21 mouse cellular contexts compared by ENCODE assay signal in the genomic region with DNA sequence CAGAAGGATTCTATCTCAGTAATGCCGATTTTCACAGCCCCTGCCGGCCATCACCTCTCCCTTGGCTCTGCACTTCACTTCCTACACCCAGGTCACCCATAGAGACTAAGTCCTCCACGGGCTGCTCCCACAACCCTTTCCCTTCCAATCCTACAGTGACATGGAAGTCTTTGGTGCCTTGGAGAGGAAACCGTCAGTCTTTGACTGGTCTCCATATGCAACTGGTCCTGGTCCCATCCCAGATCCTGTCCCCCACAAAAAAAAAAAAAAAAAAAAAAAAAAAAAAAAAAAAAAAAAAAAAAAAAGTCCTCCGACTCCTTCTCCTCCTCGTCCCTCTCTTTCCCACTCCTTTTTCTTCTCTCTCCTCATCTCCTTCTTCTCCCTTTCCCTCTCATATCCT.
A peak's percentile ranks its signal among the peaks of the same experiment; 100 is the strongest.
DNase-seq lines count a peak whose midpoint lies in the region; ATAC-seq and TF ChIP-seq lines count a peak whose summit lies in the region.
"Had no signal": no experiment of that assay in that cellular context is flagged by ENCODE, and none has a peak within 500 bp of the region (broad histone marks: within the 10 kb centered on the region; RNA-seq: fewer than 3 reads in every experiment).

No protein-coding gene starts in this region.

- no peaks in the 10 kb centered on the region for H3K79me2 ChIP-seq in CH12.LX (replicated peaks; ENCODE audit: control insufficient read depth, extremely low read depth, insufficient read depth, poor library complexity, severe bottlenecking)

- TF ChIP-seq EP300 in CH12.LX (IDR thresholded peaks at IDR 0.05; ENCODE audit: low read length) = no peak

- no peak for ATAC-seq in heart, embryonic 12.5 days (ENCODE audit: insufficient number of reproducible peaks, low FRiP score)
- ATAC-seq in megakaryocyte, adult 5-6 weeks (ENCODE audit: poor library complexity, severe bottlenecking) = no peak
- ATAC-seq: activated CD4-positive, CD25-positive, alpha-beta regulatory T cell, adult 4 months; CD4-positive, CD25-positive, alpha-beta regulatory T cell, adult 4 months had no signal

- no peak overlapping the region for H3K9ac ChIP-seq in heart, embryonic 12.5 days
- H3K9ac ChIP-seq in CH12.LX (ENCODE audit: insufficient read depth, low read depth) (no peak overlapping the region), ES-E14 (ENCODE audit: insufficient read depth, low read depth, low read length, poor library complexity, severe bottlenecking) (no peak overlapping the region)

- no peaks in the 10 kb centered on the region for H3K9me3 ChIP-seq in heart, embryonic 12.5 days (replicated peaks)
- H3K9me3 ChIP-seq in CH12.LX (replicated peaks; ENCODE audit: low read length) = no peaks in the 10 kb centered on the region
- no peaks in the 10 kb centered on the region for H3K9me3 ChIP-seq in ES-E14 (ENCODE audit: control insufficient read depth, insufficient read depth, low read depth, low read length)
- H3K9me3 ChIP-seq: G1E had no signal

- no peaks in the 10 kb centered on the region for H3K27me3 ChIP-seq in heart, embryonic 12.5 days (replicated peaks)
- H3K27me3 ChIP-seq in CH12.LX (replicated peaks) = no peaks in the 10 kb centered on the region
- H3K27me3 ChIP-seq: Patski had no signal

- dilution Hi-C loops in CH12.LX (cut with MboI; ENCODE audit: extremely low pct_ligation_motif_present, extremely low pct_unique_long_range_greater_than_20kb, low sequenced_read_pairs) = no loop called here

- in situ Hi-C loops in CH12.LX (cut with MboI; ENCODE audit: low pct_ligation_motif_present, low pct_unique_long_range_greater_than_20kb, low sequenced_read_pairs) (no loop called here), ES-E14 (cut with MboI; ENCODE audit: low sequenced_read_pairs in 2 of 2, unreplicated experiment in 2 of 2) (no loop called here)

- H3K4me2 ChIP-seq in heart, embryonic 12.5 days = no peak overlapping the region
- H3K4me2 ChIP-seq in CH12.LX (ENCODE audit: insufficient read depth, low read depth, poor library complexity, severe bottlenecking) = no peak overlapping the region

- peak; percentile 64 for DNase-seq in heart, adult 11 months
- DNase-seq in CH12.LX (ENCODE audit: extremely low read depth) (no peak), ES-E14 (ENCODE audit: low read depth, low spot score) (no peak)
- DNase-seq in left cerebral cortex, adult 18-20 months (ENCODE audit: low spot score in 2 of 2) = no peak
- DNase-seq: adrenal gland, adult 8-10 months; adrenal gland, postnatal 10 days; adrenal gland, postnatal 14 days; adrenal gland, postnatal 25 days; adrenal gland, postnatal 36 days; B cell, adult 2 months; cerebellum, adult 11 months; cerebellum, adult 11-12 months; cerebellum, adult 18-20 months; cerebellum, adult 2 months; cerebellum, adult 8-10 months had no signal

- TF ChIP-seq CTCF in CH12.LX (conservative IDR thresholded peaks at IDR 0.05 in 1 of 2, IDR thresholded peaks at IDR 0.05 in 1 of 2; ENCODE audit: low read depth in 2 of 2, low read length in 2 of 2) = no peak

- H3K36me3 ChIP-seq in heart, embryonic 12.5 days = no peaks in the 10 kb centered on the region
- H3K36me3 ChIP-seq in CH12.LX (replicated peaks in 1 of 2; ENCODE audit: control insufficient read depth in 1 of 2, insufficient read depth in 1 of 2, low read length in 1 of 2) = no peaks in the 10 kb centered on the region
- H3K36me3 ChIP-seq in ES-E14 (ENCODE audit: control insufficient read depth, insufficient read depth, low read length, poor library complexity, severe bottlenecking) = no peaks in the 10 kb centered on the region
- H3K36me3 ChIP-seq: G1E had no signal

- no peak for TF ChIP-seq POLR2A in CH12.LX (IDR thresholded peaks at IDR 0.05; ENCODE audit: low read depth, low read length)

- no peak overlapping the region for H3K27ac ChIP-seq in heart, embryonic 12.5 days (ENCODE audit: poor library complexity, severe bottlenecking)
- H3K27ac ChIP-seq in CH12.LX (ENCODE audit: insufficient read depth, low read depth) = no peak overlapping the region
- no peak overlapping the region for H3K27ac ChIP-seq in ES-E14 (ENCODE audit: insufficient read depth, low read depth, low read length, poor library complexity, severe bottlenecking)

- 69% methylated on average over 6 of the region's 6 CpGs for WGBS in heart, embryonic 12.5 days

- TF ChIP-seq RAD21 in CH12.LX (IDR thresholded peaks at IDR 0.05; ENCODE audit: low read depth, low read length) = no peak

- peaks cover 17% of the 10 kb centered on the region for H3K4me1 ChIP-seq in heart, embryonic 12.5 days (replicated peaks)
- peaks cover 0 to 16% of the 10 kb centered on the region in 2 experiments; a peak in 2 of 4 replicates for H3K4me1 ChIP-seq in CH12.LX (ENCODE audit: control insufficient read depth in 1 of 2, insufficient read depth in 2 of 2)
- H3K4me1 ChIP-seq in ES-E14 (ENCODE audit: control insufficient read depth in 2 of 2, insufficient read depth in 2 of 2, low read length in 2 of 2, poor library complexity in 1 of 2) = peaks cover 1 to 6% of the 10 kb centered on the region in 2 experiments; a peak in 1 of 4 replicates

- no peak overlapping the region for H3K4me3 ChIP-seq in heart, embryonic 12.5 days
- no peak overlapping the region for H3K4me3 ChIP-seq in CH12.LX (replicated peaks in 1 of 3; ENCODE audit: low read depth in 2 of 3, low read length in 2 of 3, poor library complexity in 1 of 3)
- no peak overlapping the region for H3K4me3 ChIP-seq in ES-E14 (ENCODE audit: insufficient read depth in 1 of 2, low read depth in 1 of 2, low read length in 2 of 2, poor library complexity in 1 of 2, severe bottlenecking in 1 of 2)

TF ChIP-seq in CH12.LX, 34 proteins besides CTCF, POLR2A, EP300 and RAD21:
- no peak for TF ChIP-seq RCOR1 (conservative IDR thresholded peaks at IDR 0.05; ENCODE audit: low read depth, low read length)
- no peak for TF ChIP-seq USF2 (conservative IDR thresholded peaks at IDR 0.05; ENCODE audit: low read depth, low read length)
- TF ChIP-seq MEF2A (IDR thresholded peaks at IDR 0.05; ENCODE audit: borderline replicate concordance, low read depth, low read length) = no peak
- peak; percentile 70 for TF ChIP-seq ZNF384 (IDR thresholded peaks at IDR 0.05; ENCODE audit: low read depth, low read length)

TF ChIP-seq in ES-E14, 5 proteins besides CTCF, POLR2A, EP300 and RAD21:
- TF ChIP-seq ZNF384 (IDR thresholded peaks at IDR 0.05; ENCODE audit: low read depth, low read length) = peak; percentile 76
- TF ChIP-seq HCFC1 (IDR thresholded peaks at IDR 0.05; ENCODE audit: borderline replicate concordance, insufficient read depth, low read length) = no peak
